Mouse (Mus musculus) bone marrow, adult 2 months (tissue): ENCODE data around the gene Prkd2.

Experiments
- CTCF ChIP-seq: fragments of 200-500 bp; IDR thresholded peaks from 2 replicates; pipeline ENCODE4 v1.5.1; 2011; ENCODE audit warnings: low read length, control low read depth; ENCODE audit not compliant: control insufficient read depth, insufficient read depth
- POLR2A ChIP-seq: fragments of 200-500 bp; IDR thresholded peaks from 2 replicates; pipeline ENCODE4 v1.6.1; 2011; ENCODE audit warnings: low read depth, mild to moderate bottlenecking, control low read depth, low read length, borderline replicate concordance; ENCODE audit not compliant: control insufficient read depth

DNA sequence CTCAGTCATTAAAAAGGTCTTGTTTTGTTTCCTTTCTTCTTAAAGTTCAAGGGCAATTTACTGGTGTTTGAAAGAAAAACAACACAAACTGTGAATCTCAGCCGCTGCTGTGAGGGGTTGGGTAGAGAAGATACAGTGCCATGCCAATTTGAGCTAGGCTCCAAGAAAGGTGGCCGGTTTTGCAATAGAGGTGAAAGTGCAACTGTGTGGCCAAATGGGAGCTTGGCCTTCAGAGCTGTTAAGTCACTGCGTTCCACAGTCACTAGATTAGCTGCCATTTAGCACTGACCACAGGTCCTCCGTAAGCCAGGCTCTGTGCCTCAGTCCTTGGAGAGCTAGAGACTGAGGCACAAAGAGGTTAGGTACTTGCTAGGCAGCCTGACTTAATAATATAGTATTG is 8.9 kb downstream of the Prkd2 start:
- TF ChIP-seq POLR2A (no peak), CTCF (no peak)
